Mouse (Mus musculus): Measurements from ENCODE around the gene 1700092M07Rik.
"Not testable (repeated sequence)": the region's sequence is repeated elsewhere in the genome, so short reads cannot be mapped to it uniquely, and the experiment has no call there.

The 1700092M07Rik gene

DNA sequence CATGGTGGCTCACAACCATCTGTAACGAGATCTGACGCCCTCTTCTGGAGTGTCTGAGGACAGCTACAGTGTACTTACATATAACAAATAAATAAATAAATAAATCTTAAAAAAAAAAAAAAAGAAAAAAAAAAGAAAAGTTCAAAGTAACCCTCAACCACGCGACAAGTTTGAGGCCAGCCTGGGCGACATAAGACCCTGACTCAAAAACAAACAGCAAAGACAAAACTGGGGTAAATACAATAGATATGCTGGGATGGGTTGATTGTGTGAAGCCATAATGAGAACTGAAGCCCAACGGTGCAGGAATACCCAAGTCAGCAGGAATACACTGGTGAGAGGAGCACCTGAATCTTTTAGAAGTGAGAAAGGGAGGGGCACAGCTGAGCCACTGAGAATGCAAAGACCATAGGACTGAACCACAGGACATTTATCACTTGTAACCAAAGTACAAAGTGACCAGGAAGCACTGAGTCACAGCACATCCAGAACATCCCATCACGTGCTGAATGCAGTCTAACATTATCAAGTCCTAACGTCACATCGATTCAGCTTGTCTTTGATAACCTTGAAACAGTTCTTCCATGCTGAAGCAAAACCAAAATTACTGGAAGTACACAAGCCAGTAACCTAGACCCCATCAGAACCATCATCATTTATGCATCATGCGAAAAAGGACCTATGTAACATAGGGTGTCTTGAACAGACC, 23.6 kb upstream of the 1700092M07Rik start:
- no peak for DNase-seq (ENCODE audit: low spot score in 2 of 2)

DNA sequence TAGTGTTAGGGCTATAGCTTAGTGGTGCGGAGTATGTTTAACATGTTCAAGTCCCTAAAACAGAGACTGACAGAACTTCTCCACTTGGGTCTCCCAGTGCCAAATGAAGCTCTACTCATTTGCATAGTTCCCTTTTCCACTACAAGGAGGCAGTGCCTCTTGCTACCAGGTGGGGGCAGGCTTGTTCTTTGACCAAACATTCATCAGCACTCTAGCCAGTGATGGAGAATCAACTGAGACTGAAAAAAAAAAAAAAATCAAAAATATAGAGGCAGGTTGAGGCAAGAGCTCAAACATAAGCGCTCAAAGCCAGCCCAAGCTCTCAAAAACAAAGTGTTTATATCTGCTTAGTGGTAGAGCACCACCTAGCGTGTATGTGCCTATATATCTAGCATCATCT, 22.2 kb upstream of the 1700092M07Rik start:
- DNase-seq (ENCODE audit: low spot score in 2 of 2): no peak

- not testable (repeated sequence) for DNase-seq (ENCODE audit: low spot score in 2 of 2)
Observed at GRCm38 (mm10) chr19:8719037-8719436, 21.5 kb upstream of the 1700092M07Rik start.

GRCm38 (mm10) chr19:8721378-8721777, 19.1 kb upstream of the 1700092M07Rik start:
- no peak for DNase-seq (ENCODE audit: low spot score in 2 of 2)

- no peak for DNase-seq (ENCODE audit: low spot score in 2 of 2)
Observed at GRCm38 (mm10) chr19:8722021-8722420, 18.5 kb upstream of the 1700092M07Rik start.

DNA sequence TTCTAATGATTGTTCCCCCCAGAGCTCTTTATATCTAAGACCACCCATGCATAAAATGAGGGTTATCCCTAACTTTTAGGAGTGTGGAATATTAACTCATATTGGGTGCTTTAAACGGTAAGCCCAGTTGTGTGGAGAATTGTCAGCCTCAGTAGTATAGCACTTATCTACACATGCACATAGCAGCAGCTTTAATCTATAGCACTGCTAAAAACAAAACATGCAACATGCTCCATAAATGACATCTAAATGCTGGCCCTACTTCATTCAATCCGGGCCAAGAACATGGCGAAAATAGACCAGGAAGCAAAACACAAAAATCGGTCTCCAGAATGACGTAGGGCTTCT, 18.0 kb upstream of the 1700092M07Rik start:
- no peak for DNase-seq (ENCODE audit: low spot score in 2 of 2)

- peak; percentile 89 to 96 for DNase-seq (ENCODE audit: low spot score in 2 of 2)
Observed at GRCm38 (mm10) chr19:8722907-8723573, 17.5 kb upstream of the 1700092M07Rik start, which contains the start of gene Slc3a2. Gene Slc3a2, minus strand, starts transcription at chr19:8723369.

- no peak for DNase-seq (ENCODE audit: low spot score in 2 of 2)
Observed at GRCm38 (mm10) chr19:8723574-8724346, 16.8 kb upstream of the 1700092M07Rik start.

- no peak for DNase-seq (ENCODE audit: low spot score in 2 of 2)
Observed at GRCm38 (mm10) chr19:8724392-8724791, 16.1 kb upstream of the 1700092M07Rik start.

- no peak for DNase-seq (ENCODE audit: low spot score in 2 of 2)
Observed at GRCm38 (mm10) chr19:8725081-8725613, 15.4 kb upstream of the 1700092M07Rik start.

DNA sequence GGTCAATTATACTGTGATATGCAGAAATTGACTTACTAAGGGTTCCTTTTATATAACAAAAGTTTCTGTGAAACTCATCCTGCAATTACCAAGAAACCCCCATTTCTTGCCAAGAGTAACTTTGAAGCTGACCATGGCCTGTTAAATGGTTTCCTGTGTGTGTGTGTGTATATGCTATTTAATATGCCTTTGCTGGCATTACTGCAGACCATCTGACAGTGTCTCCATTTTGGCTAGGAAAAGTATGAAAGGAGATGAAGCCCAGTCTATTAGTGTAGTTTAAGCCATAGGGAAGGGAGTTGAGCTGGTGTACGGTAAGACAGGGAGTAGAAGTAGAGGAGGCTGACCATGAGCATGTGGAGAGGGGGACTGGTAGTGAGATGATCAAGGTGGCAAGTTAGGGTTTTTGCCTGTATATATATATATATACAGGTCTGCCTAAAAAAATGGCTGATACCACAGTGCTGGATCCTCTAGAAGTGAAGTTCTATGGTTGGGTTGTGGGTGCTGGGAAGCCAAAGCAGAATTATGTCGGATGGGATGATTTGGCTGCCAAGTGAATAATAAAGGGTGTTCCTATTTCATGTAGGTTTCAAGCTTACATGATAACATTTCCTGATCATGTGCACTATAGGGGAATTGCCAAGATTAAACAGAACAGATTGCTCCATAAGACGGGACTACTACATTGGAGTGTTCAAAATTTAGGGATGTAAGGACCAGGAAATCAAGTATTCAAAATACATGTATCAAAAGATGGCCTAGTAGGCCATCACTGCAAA, 13.7 kb upstream of the 1700092M07Rik start:
- DNase-seq (ENCODE audit: low spot score in 2 of 2): no peak

DNA sequence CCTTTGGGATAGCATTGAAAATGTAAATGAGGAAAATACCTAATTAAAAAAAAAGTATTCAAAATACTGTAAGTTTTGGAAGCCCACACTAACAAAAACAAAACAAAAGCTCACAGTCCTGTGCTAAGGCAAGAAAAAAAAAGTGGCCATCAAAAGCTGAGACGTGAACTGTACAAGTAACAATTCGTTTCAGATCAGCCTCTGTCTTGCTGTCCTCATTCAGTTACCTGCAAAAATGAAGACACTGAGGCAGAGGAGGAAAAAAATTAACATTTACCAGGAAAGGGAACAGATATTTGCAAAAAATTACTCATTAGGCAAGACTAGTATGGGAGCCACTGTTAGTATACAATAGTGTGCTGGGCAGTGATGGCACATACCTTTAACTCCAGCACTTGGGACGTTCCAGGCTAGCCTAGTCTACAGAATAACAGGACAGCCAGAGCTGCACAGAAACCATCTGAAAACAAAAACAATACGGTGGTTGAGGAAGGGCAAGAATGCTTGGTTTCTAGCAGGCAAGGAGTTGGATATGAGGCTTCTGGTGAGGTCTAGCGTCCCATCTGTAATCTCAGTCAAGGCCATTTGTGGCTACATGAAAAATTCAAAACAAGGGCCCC, 12.9 kb upstream of the 1700092M07Rik start:
- DNase-seq (ENCODE audit: low spot score in 2 of 2): no peak

GRCm38 (mm10) chr19:8728335-8729099, 12.0 kb upstream of the 1700092M07Rik start:
- DNase-seq (ENCODE audit: low spot score in 2 of 2): not testable (repeated sequence)

DNA sequence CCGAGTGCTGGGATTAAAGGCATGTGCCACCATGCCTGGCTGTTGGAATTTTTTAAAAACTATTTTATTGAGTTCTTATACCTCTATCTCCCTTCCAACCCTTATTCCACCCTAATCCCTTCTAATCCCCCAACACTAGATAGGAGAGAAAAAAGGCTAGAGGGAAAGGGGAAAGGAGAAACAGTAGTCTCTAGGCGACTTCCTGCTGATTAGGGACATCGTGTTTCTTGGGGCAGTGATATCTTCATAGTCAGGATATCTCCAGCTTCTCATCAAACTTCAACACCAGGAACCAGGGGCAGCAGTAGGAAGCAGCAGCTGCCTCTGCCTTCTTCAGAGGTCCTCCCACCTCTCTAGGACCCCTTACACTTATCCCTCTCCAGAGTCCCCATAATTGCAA, 6.2 kb upstream of the 1700092M07Rik start:
- no peak for DNase-seq (ENCODE audit: low spot score in 2 of 2)

GRCm38 (mm10) chr19:8735389-8736159, 4.9 kb upstream of the 1700092M07Rik start, which contains the start of gene Wdr74:
Gene Wdr74, plus strand, starts transcription at chr19:8735827.
- DNase-seq (ENCODE audit: low spot score in 2 of 2): peak; percentile 89 to 91

- DNase-seq (ENCODE audit: low spot score in 2 of 2): no peak
Observed at GRCm38 (mm10) chr19:8736160-8736467, 4.4 kb upstream of the 1700092M07Rik start.

GRCm38 (mm10) chr19:8738911-8739310, 1.6 kb upstream of the 1700092M07Rik start:
- DNase-seq (ENCODE audit: low spot score in 2 of 2): no peak

DNA sequence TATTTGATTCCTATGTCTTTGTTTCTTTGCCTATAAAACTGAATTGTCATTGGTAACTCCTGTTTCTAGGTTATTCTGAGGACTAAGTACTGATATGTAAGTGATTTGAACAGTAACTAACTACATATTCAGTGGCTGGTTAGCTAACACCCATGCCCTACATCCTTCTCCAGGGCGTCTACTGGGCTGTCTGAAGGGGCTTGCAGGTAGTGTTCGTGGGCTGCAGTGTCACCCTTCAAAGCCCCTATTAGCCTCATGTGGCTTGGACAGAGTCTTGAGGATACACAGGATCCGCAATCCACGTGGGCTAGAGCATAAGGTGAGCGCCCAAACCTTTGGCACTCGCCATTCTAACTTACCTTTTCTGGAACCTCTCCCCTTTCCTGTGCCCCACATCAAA, 872 bp upstream of the 1700092M07Rik start:
- DNase-seq (ENCODE audit: low spot score in 2 of 2): no peak

DNA sequence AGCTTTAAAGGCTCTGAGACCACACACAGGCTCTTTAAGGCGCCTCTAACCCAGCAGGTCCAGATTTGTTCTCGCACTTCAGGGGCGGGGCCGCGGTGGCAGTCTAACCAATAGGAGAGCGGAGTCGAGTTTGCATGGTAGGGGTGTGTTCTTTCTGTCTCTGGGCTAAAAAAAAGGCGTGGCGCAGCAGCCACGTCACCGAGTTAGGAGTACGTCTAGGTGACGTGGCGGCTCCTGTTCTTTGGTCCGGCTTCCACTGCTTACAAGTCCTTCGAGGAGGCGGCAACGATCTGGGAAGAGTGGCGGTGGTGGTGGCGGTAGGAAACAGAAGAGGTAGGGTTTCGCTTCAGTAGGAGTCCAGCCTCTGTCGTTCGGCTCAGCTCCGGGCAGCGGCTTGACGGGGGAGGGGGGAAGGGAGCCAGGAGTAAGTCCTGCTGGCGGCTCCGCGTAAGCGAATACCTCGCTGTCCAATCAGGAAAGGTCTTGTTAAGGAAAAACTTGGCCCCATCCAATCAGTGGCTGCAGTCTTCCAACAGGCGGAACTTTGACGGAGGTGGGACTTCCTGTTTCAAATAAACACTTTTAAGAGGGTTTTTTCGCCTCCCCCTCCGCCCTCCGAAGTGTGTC, 838 bp downstream of the 1700092M07Rik start, which contains the start of gene Stx5a:
Gene Stx5a, plus strand, starts transcription at position 171 of the 627 bp plus-strand sequence.
- DNase-seq (ENCODE audit: low spot score in 2 of 2): peak; percentile 89 to 92
